Mouse (Mus musculus): Measurements from ENCODE around the gene Cacna2d1. TPM values are rescaled to one million over a fixed set of nuclear protein-coding genes. Genes with fewer than 3 reads are reported as not detected.

The Cacna2d1 gene
- polyA plus RNA-seq, 1 experiment from 2014 or later: 41.3 TPM

GRCm38 (mm10) chr5:16253768-16254167, 319.3 kb downstream of the Cacna2d1 start:
- Histone ChIP-seq H3K36me3 (no peaks in the 10 kb centered on the region), H3K4me3 (no peak overlapping the region), H3K9me3 (replicated peaks) (no peaks in the 10 kb centered on the region), H3K4me1 (no peaks in the 10 kb centered on the region), H3K27ac (no peak overlapping the region), H3K9ac (no peak overlapping the region), H3K4me2 (replicated peaks) (no peak overlapping the region), H3K27me3 (no peaks in the 10 kb centered on the region)
- 89% methylated on average over 1 of the region's 1 CpGs for WGBS
- ATAC-seq (ENCODE audit: low FRiP score): no peak

GRCm38 (mm10) chr5:16265385-16265784, 330.9 kb downstream of the Cacna2d1 start:
- no peaks in the 10 kb centered on the region for H3K36me3 ChIP-seq
- H3K4me3 ChIP-seq: no peak overlapping the region
- no peaks in the 10 kb centered on the region for H3K27me3 ChIP-seq
- no peak overlapping the region for H3K9ac ChIP-seq
- no peaks in the 10 kb centered on the region for H3K9me3 ChIP-seq (replicated peaks)
- H3K4me2 ChIP-seq (replicated peaks): no peak overlapping the region
- no peak overlapping the region for H3K27ac ChIP-seq
- H3K4me1 ChIP-seq: no peaks in the 10 kb centered on the region
- ATAC-seq (ENCODE audit: low FRiP score): no peak
- WGBS: 63% methylated on average over 6 of the region's 6 CpGs

DNA sequence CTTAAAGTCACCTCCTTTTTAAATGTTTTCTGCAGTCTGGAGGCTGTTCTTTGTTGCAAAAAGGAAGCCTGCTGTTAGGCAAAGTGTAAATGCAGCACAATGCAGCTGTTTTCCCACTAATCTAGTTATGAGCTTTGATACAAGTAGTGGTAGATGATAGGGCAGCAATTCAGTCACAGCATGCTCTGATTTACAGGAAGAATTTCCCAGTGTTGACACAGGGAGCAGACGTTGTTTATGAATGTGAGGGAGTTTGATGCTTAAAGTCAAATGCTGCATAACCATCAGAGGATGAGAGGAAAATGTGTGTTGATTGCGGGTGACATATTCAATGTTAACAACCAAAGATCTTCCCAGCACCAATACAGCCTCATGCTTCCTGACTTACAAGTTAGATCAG, 342.6 kb downstream of the Cacna2d1 start:
- Histone ChIP-seq H3K27ac (no peak overlapping the region), H3K27me3 (no peaks in the 10 kb centered on the region), H3K9ac (no peak overlapping the region), H3K36me3 (no peaks in the 10 kb centered on the region), H3K9me3 (replicated peaks) (no peaks in the 10 kb centered on the region), H3K4me2 (replicated peaks) (no peak overlapping the region), H3K4me1 (no peaks in the 10 kb centered on the region), H3K4me3 (no peak overlapping the region)
- no peak for ATAC-seq (ENCODE audit: low FRiP score)
- 89% methylated on average over 2 of the region's 2 CpGs for WGBS

DNA sequence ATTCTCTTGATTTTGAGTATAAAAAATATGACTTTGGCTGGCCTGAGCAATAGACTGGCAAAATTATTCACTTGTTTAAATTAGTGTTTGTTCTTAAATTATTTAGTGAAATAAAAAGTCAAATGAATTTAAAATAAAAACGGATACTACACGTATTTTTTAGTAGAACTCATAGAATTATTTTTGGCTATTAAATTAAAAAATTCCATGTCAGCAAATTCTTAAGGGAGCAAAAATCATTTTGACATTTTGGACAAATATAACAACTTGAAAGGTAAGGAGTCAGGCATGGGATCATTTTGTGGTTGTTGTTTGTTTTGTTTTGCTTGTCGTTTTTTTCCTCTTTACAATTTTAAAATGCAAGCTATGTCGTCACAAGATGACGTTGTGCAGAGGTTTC, 346.7 kb downstream of the Cacna2d1 start:
- WGBS: 90% methylated on average over 5 of the region's 5 CpGs
- H3K27me3 ChIP-seq: no peaks in the 10 kb centered on the region

DNA sequence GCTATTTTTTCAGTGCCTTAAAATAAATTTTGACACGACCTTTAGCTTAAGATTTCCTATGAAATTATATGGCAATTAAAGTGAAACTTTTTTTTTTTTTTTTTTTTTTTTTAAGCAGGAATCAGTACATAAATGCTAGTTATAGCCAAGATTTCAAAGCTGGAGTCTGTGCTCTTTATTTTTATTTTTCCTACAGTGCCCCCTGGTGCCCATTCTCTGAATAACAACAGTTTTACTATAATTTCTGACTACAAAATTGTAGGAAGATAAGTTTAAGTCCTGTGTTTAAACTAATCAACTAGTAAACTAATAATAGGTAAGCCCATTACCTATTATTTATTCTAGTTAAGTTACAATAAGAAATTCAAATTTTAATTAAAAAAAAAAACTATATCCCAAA, 358.7 kb downstream of the Cacna2d1 start:
- no peak for ATAC-seq (ENCODE audit: low FRiP score)
- no peaks in the 10 kb centered on the region for H3K36me3 ChIP-seq
- WGBS: 16% methylated on average over 1 of the region's 1 CpGs
- no peak overlapping the region for H3K27ac ChIP-seq
- no peak overlapping the region for H3K4me2 ChIP-seq (replicated peaks)
- H3K4me3 ChIP-seq: no peak overlapping the region
- no peak overlapping the region for H3K9ac ChIP-seq
- no peaks in the 10 kb centered on the region for H3K4me1 ChIP-seq
- no peaks in the 10 kb centered on the region for H3K27me3 ChIP-seq
- H3K9me3 ChIP-seq (replicated peaks): no peaks in the 10 kb centered on the region

More for the DNA sequence above, 346.7 kb downstream of the Cacna2d1 start:
- no peak for ATAC-seq (ENCODE audit: low FRiP score)
- Histone ChIP-seq H3K4me3 (no peak overlapping the region), H3K9ac (no peak overlapping the region), H3K4me2 (replicated peaks) (no peak overlapping the region), H3K27ac (no peak overlapping the region), H3K4me1 (no peaks in the 10 kb centered on the region), H3K36me3 (no peaks in the 10 kb centered on the region), H3K9me3 (replicated peaks) (no peaks in the 10 kb centered on the region)

DNA sequence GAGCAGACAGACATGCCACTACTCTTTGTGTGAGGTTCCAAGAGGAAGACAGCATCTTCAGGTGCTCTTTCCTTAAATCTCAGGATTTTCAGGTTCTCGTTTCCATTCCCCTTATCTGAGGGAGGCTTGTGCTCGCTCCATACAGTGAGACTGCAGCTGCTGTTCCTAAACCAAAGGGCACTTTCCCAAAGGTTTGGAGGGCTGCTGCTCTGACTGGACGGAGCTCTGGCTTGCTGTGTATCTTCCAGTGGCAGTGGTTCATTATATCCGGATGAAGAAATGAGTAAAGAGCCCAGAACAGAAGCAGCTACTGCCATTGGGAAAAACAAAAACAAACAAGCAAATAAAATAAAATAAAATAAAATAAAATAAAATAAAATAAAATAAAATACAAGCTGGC, 359.3 kb downstream of the Cacna2d1 start:
- no peak for ATAC-seq (ENCODE audit: low FRiP score)
- Histone ChIP-seq H3K27me3 (no peaks in the 10 kb centered on the region), H3K27ac (no peak overlapping the region), H3K36me3 (no peaks in the 10 kb centered on the region), H3K4me1 (no peaks in the 10 kb centered on the region), H3K4me2 (replicated peaks) (no peak overlapping the region), H3K4me3 (no peak overlapping the region), H3K9ac (no peak overlapping the region), H3K9me3 (replicated peaks) (no peaks in the 10 kb centered on the region)
- 70% methylated on average over 4 of the region's 4 CpGs for WGBS

GRCm38 (mm10) chr5:16294708-16295107, 360.2 kb downstream of the Cacna2d1 start:
- Histone ChIP-seq H3K9ac (no peak overlapping the region), H3K36me3 (no peaks in the 10 kb centered on the region), H3K9me3 (replicated peaks) (no peaks in the 10 kb centered on the region), H3K4me3 (no peak overlapping the region), H3K4me2 (replicated peaks) (no peak overlapping the region), H3K27me3 (no peaks in the 10 kb centered on the region), H3K27ac (no peak overlapping the region), H3K4me1 (no peaks in the 10 kb centered on the region)
- 69% methylated on average over 4 of the region's 4 CpGs for WGBS
- no peak for ATAC-seq (ENCODE audit: low FRiP score)

DNA sequence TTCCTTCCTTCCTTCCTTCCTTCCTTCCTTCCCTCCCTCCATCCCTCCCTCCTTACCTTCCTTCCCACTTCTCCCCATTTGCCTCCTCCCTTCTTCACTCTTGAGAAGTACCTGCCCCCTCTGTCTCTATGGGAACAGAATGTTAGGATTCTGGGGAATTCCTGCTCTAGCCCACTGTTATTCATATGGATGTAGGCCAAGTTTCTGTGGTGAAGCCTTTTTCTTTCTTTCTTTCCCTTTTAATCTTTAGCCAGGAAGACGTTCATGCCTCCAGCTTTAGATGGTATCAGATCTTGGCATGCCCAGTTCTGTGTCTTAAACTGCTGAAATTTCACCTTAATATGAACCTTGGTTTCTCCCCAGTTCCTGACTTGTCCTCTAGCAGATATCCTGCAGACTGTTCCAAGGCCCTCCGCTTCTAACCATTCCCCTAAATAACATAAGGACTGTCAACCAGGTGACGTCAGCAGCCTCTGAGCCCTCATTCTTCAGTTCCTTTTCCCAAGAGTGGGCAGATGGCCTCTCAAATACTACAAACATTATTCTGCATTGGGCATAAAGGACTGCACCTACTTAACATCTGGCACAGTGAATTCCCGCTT, 362.8 kb downstream of the Cacna2d1 start:
- no peaks in the 10 kb centered on the region for H3K27me3 ChIP-seq
- no peak for ATAC-seq (ENCODE audit: low FRiP score)
- no peak overlapping the region for H3K9ac ChIP-seq
- no peak overlapping the region for H3K4me3 ChIP-seq
- H3K4me2 ChIP-seq (replicated peaks): no peak overlapping the region
- H3K36me3 ChIP-seq: no peaks in the 10 kb centered on the region
- 66% methylated on average over 4 of the region's 4 CpGs for WGBS
- H3K9me3 ChIP-seq (replicated peaks): no peaks in the 10 kb centered on the region
- no peaks in the 10 kb centered on the region for H3K4me1 ChIP-seq
- no peak overlapping the region for H3K27ac ChIP-seq

DNA sequence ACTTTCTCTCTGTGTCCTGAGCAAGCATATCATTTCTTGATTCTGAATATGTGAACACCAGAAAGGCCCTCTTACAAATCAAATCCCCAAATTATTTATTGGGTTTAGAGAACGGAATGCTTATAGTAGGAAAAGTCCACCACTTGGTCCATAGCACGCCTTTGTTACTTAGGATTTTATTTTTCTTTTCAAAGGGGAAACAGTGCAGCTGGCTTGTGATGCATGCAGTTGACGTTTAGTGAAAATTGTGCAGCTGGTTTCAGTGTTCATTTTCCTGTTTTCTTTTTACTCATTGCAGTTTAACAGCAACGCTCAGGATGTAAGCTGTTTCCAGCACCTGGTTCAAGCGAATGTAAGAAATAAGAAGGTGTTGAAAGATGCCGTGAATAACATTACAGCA, 365.1 kb downstream of the Cacna2d1 start:
- Histone ChIP-seq H3K9ac (no peak overlapping the region), H3K4me1 (no peaks in the 10 kb centered on the region), H3K27me3 (no peaks in the 10 kb centered on the region), H3K9me3 (replicated peaks) (no peaks in the 10 kb centered on the region), H3K4me2 (replicated peaks) (no peak overlapping the region), H3K27ac (no peak overlapping the region), H3K4me3 (no peak overlapping the region), H3K36me3 (no peaks in the 10 kb centered on the region)
- ATAC-seq (ENCODE audit: low FRiP score): no peak
- WGBS: 86% methylated on average over 6 of the region's 6 CpGs

DNA sequence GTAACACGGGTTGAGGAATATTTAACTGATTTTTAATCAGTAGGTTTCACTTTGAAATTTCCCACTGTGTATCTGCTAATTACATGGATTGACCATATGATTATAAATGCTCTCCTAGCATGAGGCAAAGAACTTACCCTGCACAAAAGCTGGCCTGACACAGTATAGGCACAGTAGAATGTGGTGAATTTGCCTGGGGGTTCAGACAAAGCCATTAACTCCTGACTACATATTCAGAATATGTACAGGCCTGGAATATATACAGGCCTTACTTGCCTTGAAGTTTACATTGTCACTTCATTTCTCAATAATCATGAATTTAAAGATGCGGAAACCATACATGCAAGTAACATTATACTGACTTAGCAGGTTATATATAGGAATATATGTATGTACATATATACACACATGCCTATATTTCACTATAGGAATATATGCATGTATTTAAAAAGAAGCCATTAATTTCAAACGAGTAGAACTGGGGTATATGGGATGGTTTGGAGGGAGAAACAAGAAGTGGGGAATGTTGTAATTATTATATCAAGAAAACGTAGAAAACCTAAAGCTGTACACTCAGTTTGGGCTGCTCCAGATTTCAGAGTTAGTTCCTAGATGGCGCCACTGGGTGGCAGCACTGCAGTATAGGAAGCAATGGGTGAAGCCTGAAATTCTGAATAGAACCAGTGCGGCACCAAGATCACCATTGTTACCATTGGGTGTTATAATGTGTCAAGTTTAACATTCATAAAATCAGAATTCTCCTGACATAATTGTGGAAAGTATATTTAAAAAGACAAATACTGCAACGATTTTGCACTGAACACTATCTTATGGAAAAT, 374.9 kb downstream of the Cacna2d1 start:
- ATAC-seq (ENCODE audit: low FRiP score): peak; percentile 73

DNA sequence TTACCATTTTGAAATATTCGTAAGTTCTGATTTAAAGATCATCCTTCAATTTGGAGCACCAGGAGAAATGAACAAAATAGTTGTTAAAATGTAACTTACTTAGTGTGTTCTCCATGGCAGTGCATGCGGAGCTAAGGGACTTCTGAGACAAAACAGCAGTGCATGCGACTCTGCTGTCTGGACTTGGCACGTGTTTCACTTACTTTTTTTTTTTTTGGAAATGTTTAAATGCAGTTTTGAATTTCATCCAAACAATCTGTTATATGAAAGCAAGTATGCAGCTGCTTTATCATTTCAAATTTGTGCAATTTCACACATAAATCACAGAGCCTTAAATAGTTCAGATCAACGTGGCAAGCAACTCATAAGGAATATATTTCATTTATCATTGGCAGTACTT, 379.8 kb downstream of the Cacna2d1 start:
- Histone ChIP-seq H3K36me3 (no peaks in the 10 kb centered on the region), H3K27ac (no peak overlapping the region), H3K9me3 (replicated peaks) (no peaks in the 10 kb centered on the region), H3K4me1 (no peaks in the 10 kb centered on the region), H3K4me2 (replicated peaks) (no peak overlapping the region), H3K27me3 (no peaks in the 10 kb centered on the region), H3K4me3 (no peak overlapping the region), H3K9ac (no peak overlapping the region)
- no peak for ATAC-seq (ENCODE audit: low FRiP score)
- WGBS: 84% methylated on average over 5 of the region's 5 CpGs

More for the DNA sequence above, 374.9 kb downstream of the Cacna2d1 start:
- no peak overlapping the region for H3K4me3 ChIP-seq
- no peaks in the 10 kb centered on the region for H3K4me1 ChIP-seq
- no peaks in the 10 kb centered on the region for H3K27me3 ChIP-seq
- WGBS: 42% methylated on average over 7 of the region's 7 CpGs
- H3K4me2 ChIP-seq (replicated peaks): no peak overlapping the region
- H3K36me3 ChIP-seq: no peaks in the 10 kb centered on the region
- H3K9ac ChIP-seq: no peak overlapping the region
- H3K27ac ChIP-seq: no peak overlapping the region
- no peaks in the 10 kb centered on the region for H3K9me3 ChIP-seq (replicated peaks)

DNA sequence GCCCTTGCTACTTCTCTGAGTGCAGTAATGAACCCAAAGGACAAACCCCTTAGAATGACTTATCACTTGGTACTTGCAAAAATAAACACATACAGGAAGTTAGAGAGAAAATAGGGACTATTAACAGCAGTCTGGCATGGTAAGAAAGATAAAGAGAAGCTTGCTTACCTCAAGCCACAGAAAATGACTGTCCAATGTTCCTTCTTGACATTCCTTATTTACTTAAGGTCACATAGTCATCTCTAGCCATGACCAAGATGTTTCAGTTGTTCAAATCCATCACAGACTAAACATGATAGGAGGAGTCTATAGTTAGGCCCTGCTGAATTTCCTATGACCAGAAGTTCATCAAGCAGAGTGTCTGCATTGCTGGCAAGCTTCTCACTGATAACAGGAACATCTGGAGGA, 381.5 kb downstream of the Cacna2d1 start:
- no peaks in the 10 kb centered on the region for H3K36me3 ChIP-seq
- H3K27me3 ChIP-seq: no peaks in the 10 kb centered on the region
- no peaks in the 10 kb centered on the region for H3K9me3 ChIP-seq (replicated peaks)
- no peak overlapping the region for H3K27ac ChIP-seq
- H3K4me3 ChIP-seq: no peak overlapping the region
- ATAC-seq (ENCODE audit: low FRiP score): no peak
- H3K4me1 ChIP-seq: no peaks in the 10 kb centered on the region
- H3K9ac ChIP-seq: no peak overlapping the region
- no peak overlapping the region for H3K4me2 ChIP-seq (replicated peaks)

DNA sequence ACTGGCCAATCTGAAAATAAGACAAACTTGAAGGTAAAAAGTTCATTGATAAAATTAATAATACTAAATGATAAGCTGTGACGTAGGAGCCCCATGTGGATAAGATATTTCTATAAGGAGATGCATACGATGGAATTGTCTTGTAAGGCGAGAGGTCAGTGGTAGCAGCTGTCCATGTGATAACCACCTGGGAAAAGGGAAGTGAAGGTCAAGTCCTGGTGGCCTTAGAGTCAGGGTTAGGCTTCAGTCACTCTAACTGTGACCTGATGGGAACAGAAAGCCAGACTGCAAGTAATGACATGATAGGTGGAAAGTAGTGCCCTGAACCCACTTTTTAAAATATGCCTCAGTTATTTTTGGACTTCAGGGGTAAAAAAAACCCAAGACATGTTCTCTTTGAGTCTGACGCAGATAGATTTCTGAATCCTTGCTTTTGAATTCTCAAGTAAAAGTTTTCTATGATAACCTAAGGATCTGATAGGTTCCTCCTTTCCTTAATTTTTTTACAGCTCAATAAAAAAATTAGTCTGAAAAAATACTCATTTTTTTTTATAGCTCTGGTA, 383.3 kb downstream of the Cacna2d1 start:
- H3K4me3 ChIP-seq: no peak overlapping the region
- no peaks in the 10 kb centered on the region for H3K36me3 ChIP-seq
- no peaks in the 10 kb centered on the region for H3K4me1 ChIP-seq
- ATAC-seq (ENCODE audit: low FRiP score): no peak
- no peak overlapping the region for H3K4me2 ChIP-seq (replicated peaks)
- H3K27ac ChIP-seq: no peak overlapping the region
- 79% methylated on average over 4 of the region's 4 CpGs for WGBS
- H3K27me3 ChIP-seq: no peaks in the 10 kb centered on the region
- no peaks in the 10 kb centered on the region for H3K9me3 ChIP-seq (replicated peaks)
- no peak overlapping the region for H3K9ac ChIP-seq

Data from hindbrain, embryonic 12.5 days (tissue).